In genomic region chr7:121043004-121043403, GRCm38 (mm10) we compare ENCODE assay signal across 18 mouse cellular contexts. TPM values are rescaled to one million over a fixed set of nuclear protein-coding genes. Genes with fewer than 3 reads are reported as not detected.
"Had no signal": no experiment of that assay in that cellular context is flagged by ENCODE, and none has a peak within 500 bp of the region (broad histone marks: within the 10 kb centered on the region; RNA-seq: fewer than 3 reads in every experiment).

No protein-coding gene starts in this region.

- H3K27me3 ChIP-seq: midbrain, embryonic 12.5 days; midbrain, embryonic 15.5 days; neural tube, embryonic 12.5 days; neural tube, embryonic 15.5 days; stomach, embryonic 15.5 days had no signal

- H3K36me3 ChIP-seq: midbrain, embryonic 15.5 days; neural tube, embryonic 12.5 days; neural tube, embryonic 15.5 days; stomach, embryonic 15.5 days had no signal

- DNase-seq: kidney, postnatal 25 days; layer of hippocampus, postnatal 36 days; lung, embryonic 14.5 days; right cerebral cortex, adult 18-20 months; right cerebral cortex, postnatal 14 days; right cerebral cortex, postnatal 4 days; spleen, adult 18-20 months; thymus, postnatal 25 days had no signal

- H3K4me3 ChIP-seq: layer of hippocampus, adult 2 months; left cerebral cortex, adult 2 months; midbrain, embryonic 12.5 days; midbrain, embryonic 15.5 days; neural tube, embryonic 12.5 days; neural tube, embryonic 15.5 days; stomach, embryonic 15.5 days had no signal

- H3K4me1 ChIP-seq: midbrain, embryonic 12.5 days had no signal

- H3K27ac ChIP-seq: kidney, postnatal 0 days; layer of hippocampus, adult 2 months; left cerebral cortex, adult 2 months; macrophage; midbrain, embryonic 12.5 days; midbrain, embryonic 15.5 days; neural tube, embryonic 12.5 days; neural tube, embryonic 15.5 days; stomach, embryonic 15.5 days had no signal

RNA-seq across cellular contexts. Expression of gene Otoa, which starts 38.4 kb away (rescaled TPM):
- polyA plus RNA-seq: kidney, embryonic 14.5 days; macrophage had no signal
